Mouse (Mus musculus) CH12.LX (cell line): ENCODE measurements around the gene Mgat2. TPM values are rescaled to one million over a fixed set of nuclear protein-coding genes. Genes with fewer than 3 reads are reported as not detected.

Experiments used
- DNase-seq: peaks from one replicate; pipeline ENCODE4 v3.0.0-alpha.2; 2013; ENCODE audit errors: extremely low read depth
- H3K27ac ChIP-seq: 2 replicates; pipeline ENCODE4 v1.5.1; 2012; ENCODE audit warnings: low read depth, mild to moderate bottlenecking, control low read depth, moderate library complexity; ENCODE audit not compliant: insufficient read depth
- H3K27me3 ChIP-seq: replicated peaks from 2 replicates; pipeline ENCODE3; 2012; ENCODE audit warnings: inconsistent platforms
- H3K36me3 ChIP-seq, 2 experiments: replicated peaks in 1 of 2; 2 replicates each; pipeline versions ENCODE3 to v1.6.1; 2012; ENCODE audit warnings: inconsistent platforms in 1 of 2, low read length in 1 of 2, mild to moderate bottlenecking in 1 of 2, mixed read lengths in 1 of 2, moderate library complexity in 1 of 2; ENCODE audit not compliant: control insufficient read depth in 1 of 2, insufficient read depth in 1 of 2
- H3K4me1 ChIP-seq, 2 experiments: 2 replicates each; pipeline ENCODE4 v1.6.1; 2012; ENCODE audit warnings: inconsistent platforms in 1 of 2, moderate library complexity in 1 of 2; ENCODE audit not compliant: insufficient read depth in 2 of 2, control insufficient read depth in 1 of 2
- H3K4me2 ChIP-seq: 2 replicates; pipeline ENCODE4 v1.6.1; 2012; ENCODE audit warnings: low read depth, mild to moderate bottlenecking, control low read depth; ENCODE audit not compliant: poor library complexity, insufficient read depth, severe bottlenecking
- H3K4me3 ChIP-seq, 3 experiments: fragments of 150-350 bp in 1 of 3; sonication (generic) in 1 of 3; replicated peaks in 1 of 3; 2 replicates each; pipeline versions ENCODE3 to v1.5.1; 2011 to 2012; ENCODE audit warnings: low read depth in 2 of 3, low read length in 2 of 3, mild to moderate bottlenecking in 2 of 3, moderate library complexity in 2 of 3, control low read depth in 1 of 3, improper control_type of control experiment in 1 of 3, inconsistent platforms in 1 of 3, mixed read lengths in 1 of 3; ENCODE audit not compliant: poor library complexity in 1 of 3
- H3K79me2 ChIP-seq: replicated peaks from 2 replicates; pipeline ENCODE4 v1.6.1; 2012; ENCODE audit warnings: mild to moderate bottlenecking, moderate library complexity; ENCODE audit not compliant: control insufficient read depth, poor library complexity, insufficient read depth, severe bottlenecking; ENCODE audit errors: extremely low read depth
- H3K9ac ChIP-seq: 2 replicates; pipeline ENCODE4 v1.6.1; 2012; ENCODE audit warnings: low read depth, mild to moderate bottlenecking, control low read depth, moderate library complexity; ENCODE audit not compliant: insufficient read depth
- H3K9me3 ChIP-seq: replicated peaks from 2 replicates; pipeline ENCODE3; 2012; ENCODE audit warnings: low read length, inconsistent platforms, mixed read lengths
- CHD1 ChIP-seq: IDR thresholded peaks from 2 replicates; pipeline ENCODE4 v1.6.1; 2012; ENCODE audit warnings: low read depth, low read length, improper control_type of control experiment, inconsistent platforms
- CHD2 ChIP-seq: IDR thresholded peaks from 2 replicates; pipeline ENCODE4 v1.6.1; 2011; ENCODE audit warnings: low read length, improper control_type of control experiment
- EP300 ChIP-seq: IDR thresholded peaks from 2 replicates; pipeline ENCODE4 v1.6.1; 2011; ENCODE audit warnings: low read length, improper control_type of control experiment
- KAT2A ChIP-seq: IDR thresholded peaks from 2 replicates; pipeline ENCODE4 v1.6.1; 2012; ENCODE audit warnings: low read length, improper control_type of control experiment, inconsistent platforms; ENCODE audit not compliant: insufficient replicate concordance
- MAX ChIP-seq: IDR thresholded peaks from 2 replicates; pipeline ENCODE4 v1.6.1; 2011; ENCODE audit warnings: low read length, improper control_type of control experiment
- MAZ ChIP-seq: IDR thresholded peaks from 2 replicates; pipeline ENCODE4 v1.6.1; 2012; ENCODE audit warnings: low read depth, mild to moderate bottlenecking, inconsistent platforms, low read length, improper control_type of control experiment, moderate library complexity
- MXI1 ChIP-seq: IDR thresholded peaks from 2 replicates; pipeline ENCODE4 v1.6.1; 2011; ENCODE audit warnings: mild to moderate bottlenecking, low read depth, low read length, improper control_type of control experiment
- NRF1 ChIP-seq: IDR thresholded peaks from 2 replicates; pipeline ENCODE4 v1.6.1; 2014; ENCODE audit warnings: low read depth, mild to moderate bottlenecking, inconsistent platforms, low read length, improper control_type of control experiment, moderate library complexity
- POLR2A ChIP-seq: IDR thresholded peaks from 2 replicates; pipeline ENCODE4 v1.6.1; 2011; ENCODE audit warnings: low read depth, mild to moderate bottlenecking, improper control_type of control experiment, low read length
- RCOR1 ChIP-seq: conservative IDR thresholded peaks from 2 replicates; pipeline ENCODE4 v1.6.1; 2012; ENCODE audit warnings: low read depth, mild to moderate bottlenecking, inconsistent platforms, low read length, improper control_type of control experiment
- SMC3 ChIP-seq: IDR thresholded peaks from 2 replicates; pipeline ENCODE4 v1.6.1; 2011; ENCODE audit warnings: low read depth, low read length, improper control_type of control experiment
- TCF12 ChIP-seq: IDR thresholded peaks from 2 replicates; pipeline ENCODE4 v1.6.1; 2014; ENCODE audit warnings: low read depth, mild to moderate bottlenecking, inconsistent platforms, low read length, improper control_type of control experiment
- USF2 ChIP-seq: conservative IDR thresholded peaks from 2 replicates; pipeline ENCODE4 v1.6.1; 2011; ENCODE audit warnings: low read depth, low read length, improper control_type of control experiment
- ZC3H11A ChIP-seq: IDR thresholded peaks from 2 replicates; pipeline ENCODE4 v1.6.1; 2012; ENCODE audit warnings: low read depth, mild to moderate bottlenecking, inconsistent platforms, low read length, improper control_type of control experiment
- ZKSCAN1 ChIP-seq: IDR thresholded peaks from 2 replicates; pipeline ENCODE4 v1.6.1; 2012; ENCODE audit warnings: low read depth, inconsistent platforms, low read length, improper control_type of control experiment, borderline replicate concordance
- ZMIZ1 ChIP-seq: IDR thresholded peaks from 2 replicates; pipeline ENCODE4 v1.6.1; 2012; ENCODE audit warnings: low read depth, mild to moderate bottlenecking, inconsistent platforms, low read length, improper control_type of control experiment
- ZNF384 ChIP-seq: IDR thresholded peaks from 2 replicates; pipeline ENCODE4 v1.6.1; 2012; ENCODE audit warnings: low read depth, low read length, improper control_type of control experiment, inconsistent platforms
- dilution Hi-C: fragments of 300-500 bp; cut with MboI; formaldehyde crosslinking; loops from 2 replicates; pipeline ENCODE4 v1.14.3; 2020; ENCODE audit warnings: low sequenced_read_pairs; ENCODE audit not compliant: extremely low pct_unique_long_range_greater_than_20kb, extremely low pct_ligation_motif_present
- in situ Hi-C: fragments of 300-500 bp; cut with MboI; formaldehyde crosslinking; loops from 3 replicates; pipeline ENCODE4 v1.14.3; 2019; ENCODE audit warnings: low sequenced_read_pairs, low pct_ligation_motif_present, low pct_unique_long_range_greater_than_20kb, mixed read lengths
- polyA plus RNA-seq: library from polyadenylated mRNA; unstranded; fragments of >175 nt; gene quantifications from 2 replicates; pipeline ENCODE4 v1.2.1, GENCODE M21; 2012; ENCODE audit warnings: low read depth; ENCODE audit not compliant: insufficient read length
- total RNA-seq, 2 experiments: library from RNA; depleted of rRNA; stranded (reverse); fragments of 300-350 nt in 1 of 2; fragments of >200 nt in 1 of 2; gene quantifications; 2 replicates each; pipeline ENCODE4 v1.2.3; 2012 to 2014

Mgat2 gene
- total and polyA plus RNA-seq, 3 experiments: 54.2 to 106 (median 58.1) TPM

DNA sequence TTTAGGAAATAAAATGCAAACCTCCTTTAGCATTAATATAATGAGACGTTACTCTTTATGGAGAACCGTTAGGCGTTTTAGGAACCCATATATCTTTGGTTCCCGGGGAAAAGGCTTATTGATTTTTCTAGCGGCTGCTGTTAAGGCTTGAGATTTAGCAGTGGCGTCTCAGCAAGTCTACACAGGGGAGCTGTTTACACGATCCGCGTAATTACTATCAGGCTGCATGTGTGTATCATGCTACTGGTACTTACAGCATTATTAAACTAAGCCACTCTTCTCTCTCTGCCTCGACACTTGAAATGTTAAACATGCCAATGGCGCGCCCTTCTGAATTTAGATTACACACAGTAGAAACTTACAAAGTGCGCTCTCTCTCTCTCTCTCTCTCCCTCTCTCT lies 33.9 kb upstream of the Mgat2 start:
- Histone ChIP-seq H3K36me3 (peaks cover 0 to under 1% of the 10 kb centered on the region in 2 experiments), H3K9me3 (no peaks in the 10 kb centered on the region), H3K4me2 (no peak overlapping the region), H3K79me2 (no peaks in the 10 kb centered on the region), H3K4me1 (no peaks in the 10 kb centered on the region), H3K4me3 (no peak overlapping the region), H3K27me3 (no peaks in the 10 kb centered on the region), H3K9ac (no peak overlapping the region), H3K27ac (no peak overlapping the region)
- dilution Hi-C loops: no loop called here
- no peak for DNase-seq
- in situ Hi-C loops: no loop called here
- TF ChIP-seq SMC3: no peak
- TF ChIP-seq ZNF384: no peak
- TF ChIP-seq USF2: no peak
- no peak for TF ChIP-seq MXI1
- TF ChIP-seq EP300: no peak
- TF ChIP-seq ZC3H11A: no peak
- TF ChIP-seq KAT2A: no peak
- TF ChIP-seq CHD1: no peak
- TF ChIP-seq MAZ: no peak
- TF ChIP-seq TCF12: no peak
- TF ChIP-seq MAX: no peak
- no peak for TF ChIP-seq ZKSCAN1
- TF ChIP-seq RCOR1: no peak

GRCm38 (mm10) chr12:69155923-69156322 lies 28.0 kb upstream of the Mgat2 start:
- Histone ChIP-seq H3K27ac (no peak overlapping the region), H3K9me3 (no peaks in the 10 kb centered on the region), H3K4me2 (no peak overlapping the region), H3K4me3 (no peak overlapping the region), H3K36me3 (peaks cover 19 to 27% of the 10 kb centered on the region in 2 experiments), H3K9ac (no peak overlapping the region), H3K27me3 (no peaks in the 10 kb centered on the region), H3K4me1 (peaks cover 4 to 8% of the 10 kb centered on the region in 2 experiments; a peak in 3 of 4 replicates), H3K79me2 (peaks cover 16% of the 10 kb centered on the region)
- in situ Hi-C loops (no loop called here), dilution Hi-C loops (no loop called here)
- no peak for DNase-seq
- TF ChIP-seq ZMIZ1 (peak; percentile 60; the same call in 1 of the 2 replicates), NRF1 (no peak)

DNA sequence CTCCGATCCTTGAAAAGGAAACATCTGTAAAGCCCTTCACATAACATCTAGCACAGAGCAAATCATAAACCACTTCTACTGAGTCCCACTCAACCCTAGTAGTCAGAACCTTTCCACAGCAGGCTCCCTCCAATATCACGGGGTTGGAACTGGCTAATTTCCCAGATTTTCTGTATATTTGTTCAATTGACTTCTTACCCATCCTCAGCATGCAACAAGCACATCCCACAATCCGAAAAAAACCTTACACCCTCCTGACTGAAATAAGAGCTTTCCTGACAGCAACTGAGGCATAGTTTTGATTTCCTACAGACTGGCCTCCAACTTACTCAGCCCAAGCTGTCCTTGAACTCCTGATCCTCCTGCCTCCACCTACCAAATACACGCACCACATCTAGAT lies 27.5 kb upstream of the Mgat2 start:
- peaks cover 16% of the 10 kb centered on the region for H3K79me2 ChIP-seq
- no peak for DNase-seq
- no peak overlapping the region for H3K27ac ChIP-seq
- TF ChIP-seq POLR2A (no peak; the same call in none of the 2 replicates), CHD2 (peak; percentile 73)
- TF ChIP-seq, all 38 proteins: peak for 1
- Histone ChIP-seq H3K4me1 (peaks cover 4 to 8% of the 10 kb centered on the region in 2 experiments; a peak in 3 of 4 replicates), H3K9ac (no peak overlapping the region), H3K27me3 (no peaks in the 10 kb centered on the region), H3K36me3 (peaks cover 19 to 27% of the 10 kb centered on the region in 2 experiments), H3K4me3 (no peak overlapping the region), H3K4me2 (no peak overlapping the region), H3K9me3 (no peaks in the 10 kb centered on the region)
- in situ Hi-C loops (no loop called here), dilution Hi-C loops (no loop called here)
